10 mouse cellular contexts compared by ENCODE assay signal in the genomic region with DNA sequence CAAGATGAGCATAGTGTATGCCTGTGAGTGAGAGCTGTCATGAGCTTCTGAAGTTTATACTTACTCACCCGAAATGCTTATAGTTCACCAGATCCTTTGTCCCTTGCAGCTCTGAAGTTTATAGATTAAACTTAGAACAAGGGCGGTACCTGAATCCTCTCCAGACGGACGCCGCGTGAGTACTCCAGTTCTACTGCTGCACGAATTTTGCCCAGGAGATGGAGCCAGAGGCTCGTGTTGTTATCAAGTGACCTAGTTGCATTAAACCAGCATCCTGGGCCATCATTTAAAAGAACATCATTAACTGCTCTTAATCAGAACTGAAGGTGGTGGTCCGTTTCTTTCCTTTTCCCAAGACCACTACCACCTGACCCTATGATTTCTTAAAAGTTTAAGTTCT. TPM values are rescaled to one million over a fixed set of nuclear protein-coding genes. Genes with fewer than 3 reads are reported as not detected.
A peak's percentile ranks its signal among the peaks of the same experiment; 100 is the strongest.
DNase-seq lines count a peak whose midpoint lies in the region; ATAC-seq and TF ChIP-seq lines count a peak whose summit lies in the region.
"Had no signal": no experiment of that assay in that cellular context is flagged by ENCODE, and none has a peak within 500 bp of the region (broad histone marks: within the 10 kb centered on the region; RNA-seq: fewer than 3 reads in every experiment).

No protein-coding gene starts in this region.

- 74% methylated on average over 9 of the region's 9 CpGs for WGBS in heart, adult 2 months
- 84% methylated on average over 9 of the region's 9 CpGs for WGBS in liver, postnatal 0 days (ENCODE audit: insufficient replicate concordance)
- WGBS in liver, embryonic 12.5 days (ENCODE audit: insufficient replicate concordance), result 82% methylated on average over 9 of the region's 9 CpGs
- 87% methylated on average over 9 of the region's 9 CpGs for WGBS in embryonic facial prominence, embryonic 10.5 days

- no peak for TF ChIP-seq POLR2A in heart, adult 2 months (IDR thresholded peaks at IDR 0.05; ENCODE audit: insufficient read depth, low read depth, low read length)

- DNase-seq in heart, adult 2 months, result peak in 1 of 2 experiments; percentile 11
- no peak for DNase-seq in heart, adult 11 months
- DNase-seq in liver, postnatal 0 days, result no peak
- DNase-seq in embryonic facial prominence, embryonic 10.5 days (ENCODE audit: low spot score), result peak; percentile 11
- no peak for DNase-seq in embryo, embryonic 9.5 days (ENCODE audit: extremely low spot score)
- DNase-seq: cerebellum, adult 9-10 months had no signal

- ATAC-seq in liver, postnatal 0 days, result no peak
- ATAC-seq in liver, embryonic 12.5 days, result no peak
- ATAC-seq in megakaryocyte-erythroid progenitor cell, adult 5-6 weeks (replicated peaks; ENCODE audit: low FRiP score, low TSS enrichment, poor library complexity, severe bottlenecking), result 0 out of 2 replicates have a peak, but pooled peaks have one; percentile 48
- ATAC-seq in inflammation-experienced regulatory T-cells, adult 6 months, result no peak

- H3K9me3 ChIP-seq in liver, postnatal 0 days (ENCODE audit: low read length), result no peaks in the 10 kb centered on the region
- H3K9me3 ChIP-seq in liver, embryonic 12.5 days (replicated peaks), result no peaks in the 10 kb centered on the region
- no peaks in the 10 kb centered on the region for H3K9me3 ChIP-seq in embryonic facial prominence, embryonic 10.5 days
- H3K9me3 ChIP-seq: G1E had no signal

- H3K36me3 ChIP-seq in heart, adult 2 months (ENCODE audit: control insufficient read depth, insufficient read depth, low read length), result no peaks in the 10 kb centered on the region
- peaks cover 63% of the 10 kb centered on the region for H3K36me3 ChIP-seq in liver, postnatal 0 days (replicated peaks; ENCODE audit: insufficient read depth, low read length)
- peaks cover 92% of the 10 kb centered on the region for H3K36me3 ChIP-seq in liver, embryonic 12.5 days
- H3K36me3 ChIP-seq in embryonic facial prominence, embryonic 10.5 days (replicated peaks), result peaks cover 97% of the 10 kb centered on the region

- no peaks in the 10 kb centered on the region for H3K4me1 ChIP-seq in heart, adult 2 months (ENCODE audit: control insufficient read depth, insufficient read depth, low read length)
- no peaks in the 10 kb centered on the region for H3K4me1 ChIP-seq in liver, postnatal 0 days (ENCODE audit: insufficient read depth)
- no peaks in the 10 kb centered on the region for H3K4me1 ChIP-seq in liver, embryonic 12.5 days
- H3K4me1 ChIP-seq in embryonic facial prominence, embryonic 10.5 days, result peaks cover 9% of the 10 kb centered on the region

- no peaks in the 10 kb centered on the region for H3K27me3 ChIP-seq in heart, adult 2 months (ENCODE audit: control insufficient read depth, insufficient read depth, low read length)
- H3K27me3 ChIP-seq in liver, postnatal 0 days (ENCODE audit: insufficient read depth, low read length), result no peaks in the 10 kb centered on the region
- no peaks in the 10 kb centered on the region for H3K27me3 ChIP-seq in liver, embryonic 12.5 days (replicated peaks)
- H3K27me3 ChIP-seq in embryonic facial prominence, embryonic 10.5 days (replicated peaks; ENCODE audit: low read depth, poor library complexity, severe bottlenecking), result no peaks in the 10 kb centered on the region

- H3K79me2 ChIP-seq in heart, adult 2 months (replicated peaks; ENCODE audit: control insufficient read depth, insufficient read depth, low read length), result no peaks in the 10 kb centered on the region

- no peak for TF ChIP-seq EP300 in heart, adult 2 months (IDR thresholded peaks at IDR 0.05; ENCODE audit: insufficient read depth, low read depth, low read length)
- TF ChIP-seq EP300 in liver, postnatal 0 days (IDR thresholded peaks at IDR 0.05; ENCODE audit: low read depth), result no peak

- H3K4me2 ChIP-seq in liver, postnatal 0 days (ENCODE audit: low read depth, low read length), result no peak overlapping the region
- no peak overlapping the region for H3K4me2 ChIP-seq in liver, embryonic 12.5 days

- no peak overlapping the region for H3K27ac ChIP-seq in heart, adult 2 months
- H3K27ac ChIP-seq in liver, postnatal 0 days (ENCODE audit: low read depth), result no peak overlapping the region
- H3K27ac ChIP-seq in liver, embryonic 12.5 days, result no peak overlapping the region
- no peak overlapping the region for H3K27ac ChIP-seq in embryonic facial prominence, embryonic 10.5 days (replicated peaks)

- intact Hi-C loops in heart, adult 2 months (cut with DNase I), result no loop called here

- no peak overlapping the region for H3K9ac ChIP-seq in heart, adult 2 months (ENCODE audit: low read depth, low read length)
- H3K9ac ChIP-seq in liver, postnatal 0 days (replicated peaks), result no peak overlapping the region
- H3K9ac ChIP-seq in liver, embryonic 12.5 days, result no peak overlapping the region

- no peak overlapping the region for H3K4me3 ChIP-seq in heart, adult 2 months
- no peak overlapping the region for H3K4me3 ChIP-seq in liver, postnatal 0 days (ENCODE audit: low read depth, low read length)
- no peak overlapping the region for H3K4me3 ChIP-seq in liver, embryonic 12.5 days
- H3K4me3 ChIP-seq in embryonic facial prominence, embryonic 10.5 days, result no peak overlapping the region

- peak; percentile 58 for TF ChIP-seq CTCF in heart, adult 2 months (IDR thresholded peaks at IDR 0.05)
- peak; percentile 37; the same call in 1 of the 2 replicates for TF ChIP-seq CTCF in liver, postnatal 0 days (IDR thresholded peaks at IDR 0.05; ENCODE audit: low read depth)

RNA-seq across cellular contexts. Expression of gene Nol10, which starts 10.7 kb away (rescaled TPM):
- 1 to 10 TPM; 8.0 to 8.1 TPM for total RNA-seq in heart, adult 2 months (2021)
- 2.7 and 4.3 TPM in 2 replicates for polyA plus RNA-seq in heart, adult 2 months (2012; rRNA removed)
- polyA plus RNA-seq in liver, postnatal 0 days (2015; fragmentation: Nextera tagmentation; extraction: Ambion mirVana), result 4.4 and 5.3 TPM in 2 replicates
- polyA plus RNA-seq in liver, embryonic 12.5 days (2016; fragmentation: Nextera tagmentation; extraction: Ambion mirVana), result 26.4 and 26.5 TPM in 2 replicates
- 41.8 and 43.4 TPM in 2 replicates for polyA plus RNA-seq in embryonic facial prominence, embryonic 10.5 days (2016; fragmentation: Nextera tagmentation; extraction: Ambion mirVana)
- 38.0 and 45.9 TPM in 2 replicates for total RNA-seq in megakaryocyte-erythroid progenitor cell, adult 5-6 weeks (2014; fragmentation: Nextera tagmentation)
- total RNA-seq in megakaryocyte-erythroid progenitor cell, adult 5-6 weeks (2017), result 22.6 and 27.1 TPM in 2 replicates
- polyA plus RNA-seq in inflammation-experienced regulatory T-cells, adult 6 months (2017; shearing (Covaris generic)), result 10 to 100 TPM; 27.7 to 35.0 (median 33.4) TPM

RNA-seq across cellular contexts. Expression of gene Atp6v1c2, which starts 29.8 kb away (rescaled TPM):
- not detected for total RNA-seq in heart, adult 2 months (2021)
- polyA plus RNA-seq in heart, adult 2 months (2012; rRNA removed), result 0.15 and 0.94 TPM in 2 replicates
- polyA plus RNA-seq in liver, postnatal 0 days (2015; fragmentation: Nextera tagmentation; extraction: Ambion mirVana), result 0.18 TPM in 2 replicates
- 0.12 and 0.16 TPM in 2 replicates for polyA plus RNA-seq in liver, embryonic 12.5 days (2016; fragmentation: Nextera tagmentation; extraction: Ambion mirVana)
- polyA plus RNA-seq in embryonic facial prominence, embryonic 10.5 days (2016; fragmentation: Nextera tagmentation; extraction: Ambion mirVana), result 0.52 and 0.62 TPM in 2 replicates
- total RNA-seq in megakaryocyte-erythroid progenitor cell, adult 5-6 weeks (2014; fragmentation: Nextera tagmentation), result not detected in 2 replicates
- not detected in 2 replicates for total RNA-seq in megakaryocyte-erythroid progenitor cell, adult 5-6 weeks (2017)
- polyA plus RNA-seq in inflammation-experienced regulatory T-cells, adult 6 months (2017; shearing (Covaris generic)), result under 1 TPM in 1 of 3 experiments, not detected in 2; 0.35 TPM
- polyA plus RNA-seq: G1E had no signal
